Mouse (Mus musculus): ENCODE data around the gene Hoxd1. TPM values are rescaled to one million over a fixed set of nuclear protein-coding genes. Genes with fewer than 3 reads are reported as not detected.

Gene Hoxd1
- not detected in 2 replicates for polyA plus RNA-seq (2012; rRNA removed)

GRCm38 (mm10) chr2:74762522-74763244 is at the start of gene Hoxd1:
Gene Hoxd1 (plus strand): TSS chr2:74762980.
- DNase-seq (ENCODE audit: low read depth, low spot score), result no peak

GRCm38 (mm10) chr2:74713239-74714150 is 49.3 kb upstream of the Hoxd1 start:
- DNase-seq (ENCODE audit: low read depth, low spot score), result no peak
- 24% methylated on average over 19 of the region's 19 CpGs for WGBS

More at GRCm38 (mm10) chr2:74762522-74763244, at the start of gene Hoxd1:
- WGBS, result 2% methylated on average over 60 of the region's 61 CpGs

GRCm38 (mm10) chr2:74714156-74714789 is 48.5 kb upstream of the Hoxd1 start:
- WGBS, result 32% methylated on average over 18 of the region's 18 CpGs

GRCm38 (mm10) chr2:74714881-74715280 is 47.9 kb upstream of the Hoxd1 start:
- 14% methylated on average over 14 of the region's 14 CpGs for WGBS
- no peak for DNase-seq (ENCODE audit: low read depth, low spot score)

More at GRCm38 (mm10) chr2:74714156-74714789, 48.5 kb upstream of the Hoxd1 start:
- DNase-seq (ENCODE audit: low read depth, low spot score), result no peak

GRCm38 (mm10) chr2:74715504-74716241 is 47.1 kb upstream of the Hoxd1 start:
- DNase-seq (ENCODE audit: low read depth, low spot score), result peak; percentile 68
- 5% methylated on average over 26 of the region's 26 CpGs for WGBS

- 43% methylated on average over 2 of the region's 2 CpGs for WGBS
Observed at GRCm38 (mm10) chr2:74720384-74720783, 42.4 kb upstream of the Hoxd1 start.

GRCm38 (mm10) chr2:74720955-74721491 is 41.8 kb upstream of the Hoxd1 start:
- 19% methylated on average over 5 of the region's 5 CpGs for WGBS
- DNase-seq (ENCODE audit: low read depth, low spot score), result no peak

More at GRCm38 (mm10) chr2:74720384-74720783, 42.4 kb upstream of the Hoxd1 start:
- DNase-seq (ENCODE audit: low read depth, low spot score), result no peak

- WGBS, result 6% methylated on average over 6 of the region's 6 CpGs
- DNase-seq (ENCODE audit: low read depth, low spot score), result no peak
Observed at GRCm38 (mm10) chr2:74721882-74722281, 40.9 kb upstream of the Hoxd1 start.

GRCm38 (mm10) chr2:74722949-74723348 is 39.8 kb upstream of the Hoxd1 start:
- 69% methylated on average over 8 of the region's 8 CpGs for WGBS
- no peak for DNase-seq (ENCODE audit: low read depth, low spot score)

- 51% methylated on average over 7 of the region's 7 CpGs for WGBS
- DNase-seq (ENCODE audit: low read depth, low spot score), result no peak
Observed at GRCm38 (mm10) chr2:74724244-74725015, 38.4 kb upstream of the Hoxd1 start.

- WGBS, result 78% methylated on average over 17 of the region's 17 CpGs
- no peak for DNase-seq (ENCODE audit: low read depth, low spot score)
Observed at GRCm38 (mm10) chr2:74725171-74725570, 37.6 kb upstream of the Hoxd1 start.

- DNase-seq (ENCODE audit: low read depth, low spot score), result no peak
Observed at GRCm38 (mm10) chr2:74726551-74726950, 36.2 kb upstream of the Hoxd1 start, which contains the start of gene Gm28230. Gene Gm28230 (plus strand): TSS chr2:74726728.

GRCm38 (mm10) chr2:74726973-74727639 is 35.7 kb upstream of the Hoxd1 start:
- DNase-seq (ENCODE audit: low read depth, low spot score), result no peak
- 53% methylated on average over 43 of the region's 43 CpGs for WGBS

More at GRCm38 (mm10) chr2:74726551-74726950, 36.2 kb upstream of the Hoxd1 start, which contains the start of gene Gm28230:
- WGBS, result 68% methylated on average over 5 of the region's 5 CpGs

- WGBS, result 41% methylated on average over 25 of the region's 25 CpGs
- no peak for DNase-seq (ENCODE audit: low read depth, low spot score)
Observed at GRCm38 (mm10) chr2:74727640-74728302, 35.0 kb upstream of the Hoxd1 start.

GRCm38 (mm10) chr2:74728303-74728680 is 34.5 kb upstream of the Hoxd1 start:
- WGBS, result 68% methylated on average over 13 of the region's 13 CpGs
- DNase-seq (ENCODE audit: low read depth, low spot score), result no peak

- DNase-seq (ENCODE audit: low read depth, low spot score), result no peak
- 71% methylated on average over 8 of the region's 8 CpGs for WGBS
Observed at GRCm38 (mm10) chr2:74730331-74730730, 32.4 kb upstream of the Hoxd1 start.

GRCm38 (mm10) chr2:74731055-74731454 is 31.7 kb upstream of the Hoxd1 start:
- no peak for DNase-seq (ENCODE audit: low read depth, low spot score)
